ENCODE assay signal across 8 mouse cellular contexts in genomic region chr7:38173871-38174270, GRCm38 (mm10). TPM values are rescaled to one million over a fixed set of nuclear protein-coding genes. Genes with fewer than 3 reads are reported as not detected.
DNase-seq lines count a peak whose midpoint lies in the region; ATAC-seq and TF ChIP-seq lines count a peak whose summit lies in the region.

No protein-coding gene starts in this region.

- in situ Hi-C loops in ES-E14 (cut with MboI; ENCODE audit: low sequenced_read_pairs in 2 of 2, unreplicated experiment in 2 of 2): loop anchor here in 1 of 2 experiments (25.0 kb wide), 1 partner anchor 812 kb away; no protein-coding TSS in a partner anchor

- H3K4me1 ChIP-seq in heart, embryonic 12.5 days (replicated peaks): peaks cover 11% of the 10 kb centered on the region
- H3K4me1 ChIP-seq in ES-E14 (ENCODE audit: control insufficient read depth in 2 of 2, insufficient read depth in 2 of 2, low read length in 2 of 2, poor library complexity in 1 of 2): peaks cover 0 to 4% of the 10 kb centered on the region in 2 experiments; a peak in 2 of 4 replicates
- peaks cover 16% of the 10 kb centered on the region for H3K4me1 ChIP-seq in hindbrain, embryonic 13.5 days (replicated peaks)
- H3K4me1 ChIP-seq in midbrain, embryonic 11.5 days (ENCODE audit: control insufficient read depth, insufficient read depth, low read length): peaks cover 11% of the 10 kb centered on the region

- no peak overlapping the region for H3K27ac ChIP-seq in heart, embryonic 12.5 days (ENCODE audit: poor library complexity, severe bottlenecking)
- H3K27ac ChIP-seq in ES-E14 (ENCODE audit: insufficient read depth, low read depth, low read length, poor library complexity, severe bottlenecking): no peak overlapping the region
- H3K27ac ChIP-seq in hindbrain, embryonic 13.5 days: peak overlapping the region; percentile 72; the same call in 1 of the 2 replicates
- H3K27ac ChIP-seq in midbrain, embryonic 11.5 days (ENCODE audit: low read depth, low read length): peak overlapping the region; percentile 62; the same call in 1 of the 2 replicates

- H3K4me2 ChIP-seq in heart, embryonic 12.5 days: peak overlapping the region; percentile 75
- H3K4me2 ChIP-seq in hindbrain, embryonic 13.5 days: peak overlapping the region; percentile 56
- H3K4me2 ChIP-seq in midbrain, embryonic 11.5 days: peak overlapping the region; percentile 50

- no peak overlapping the region for H3K9ac ChIP-seq in heart, embryonic 12.5 days
- no peak overlapping the region; the same call in 1 of the 2 replicates for H3K9ac ChIP-seq in ES-E14 (ENCODE audit: insufficient read depth, low read depth, low read length, poor library complexity, severe bottlenecking)
- H3K9ac ChIP-seq in hindbrain, embryonic 13.5 days: peak overlapping the region; percentile 77
- peak overlapping the region; percentile 82 for H3K9ac ChIP-seq in midbrain, embryonic 11.5 days (ENCODE audit: low read length)

- no peaks in the 10 kb centered on the region for H3K9me3 ChIP-seq in heart, embryonic 12.5 days (replicated peaks)
- H3K9me3 ChIP-seq in ES-E14 (ENCODE audit: control insufficient read depth, insufficient read depth, low read depth, low read length): no peaks in the 10 kb centered on the region
- no peaks in the 10 kb centered on the region for H3K9me3 ChIP-seq in hindbrain, embryonic 13.5 days
- H3K9me3 ChIP-seq in midbrain, embryonic 11.5 days (ENCODE audit: control insufficient read depth, low read length): no peaks in the 10 kb centered on the region

- peak overlapping the region; percentile 44 for H3K4me3 ChIP-seq in heart, embryonic 12.5 days
- peak overlapping the region; percentile 34 to 46; a peak in 3 of 4 replicates for H3K4me3 ChIP-seq in ES-E14 (ENCODE audit: insufficient read depth in 1 of 2, low read depth in 1 of 2, low read length in 2 of 2, poor library complexity in 1 of 2, severe bottlenecking in 1 of 2)
- peak overlapping the region; percentile 25 for H3K4me3 ChIP-seq in hindbrain, embryonic 13.5 days
- H3K4me3 ChIP-seq in midbrain, embryonic 11.5 days (ENCODE audit: low read depth, low read length): peak overlapping the region; percentile 22; the same call in 1 of the 2 replicates

- DNase-seq in heart, adult 9 months (ENCODE audit: low spot score in 2 of 2): no peak
- no peak for DNase-seq in ES-E14 (ENCODE audit: low read depth, low spot score)
- peak; percentile 89 for DNase-seq in midbrain, embryonic 11.5 days (ENCODE audit: low spot score, missing footprints)

- 15% methylated on average over 14 of the region's 14 CpGs for WGBS in heart, embryonic 12.5 days
- WGBS in hindbrain, embryonic 13.5 days: 7% methylated on average over 14 of the region's 14 CpGs
- WGBS in midbrain, embryonic 11.5 days: 6% methylated on average over 14 of the region's 14 CpGs

- H3K27me3 ChIP-seq in heart, embryonic 12.5 days (replicated peaks): peaks cover 29% of the 10 kb centered on the region
- H3K27me3 ChIP-seq in hindbrain, embryonic 13.5 days: no peaks in the 10 kb centered on the region
- H3K27me3 ChIP-seq in midbrain, embryonic 11.5 days (ENCODE audit: control insufficient read depth, insufficient read depth, low read length): no peaks in the 10 kb centered on the region

- no peak for ATAC-seq in heart, embryonic 12.5 days (ENCODE audit: insufficient number of reproducible peaks, low FRiP score)
- peak; percentile 40; the same call in 1 of the 2 replicates for ATAC-seq in hindbrain, embryonic 13.5 days (ENCODE audit: low FRiP score)
- ATAC-seq in midbrain, embryonic 11.5 days (ENCODE audit: low FRiP score): peak; percentile 71
- no peak for ATAC-seq in inflammation-experienced regulatory T-cells, adult 6 months
- no peak for ATAC-seq in activated CD4-positive, CD25-positive, alpha-beta regulatory T cell, adult 4 months
- ATAC-seq in megakaryocyte-erythroid progenitor cell, adult 5-6 weeks (replicated peaks; ENCODE audit: low FRiP score, low TSS enrichment, poor library complexity, severe bottlenecking): no peak

- no peaks in the 10 kb centered on the region for H3K36me3 ChIP-seq in heart, embryonic 12.5 days
- no peaks in the 10 kb centered on the region for H3K36me3 ChIP-seq in ES-E14 (ENCODE audit: control insufficient read depth, insufficient read depth, low read length, poor library complexity, severe bottlenecking)
- H3K36me3 ChIP-seq in hindbrain, embryonic 13.5 days: no peaks in the 10 kb centered on the region
- H3K36me3 ChIP-seq in midbrain, embryonic 11.5 days (ENCODE audit: control insufficient read depth, insufficient read depth, low read length): no peaks in the 10 kb centered on the region

TF ChIP-seq in ES-E14, 5 proteins besides CTCF, POLR2A, EP300 and RAD21:
- TF ChIP-seq CHD2 (IDR thresholded peaks at IDR 0.05; ENCODE audit: low read depth, low read length): no peak

RNA-seq across cellular contexts. Expression of gene 1600014C10Rik, which starts 9.1 kb away (rescaled TPM):
- polyA plus RNA-seq in heart, embryonic 12.5 days (2016; fragmentation: Nextera tagmentation; extraction: Ambion mirVana): 13.5 and 14.1 TPM in 2 replicates
- total RNA-seq in ES-E14 (2012; rRNA removed): 6.5 and 6.6 TPM in 2 replicates
- polyA plus RNA-seq in hindbrain, embryonic 13.5 days (2015; fragmentation: Nextera tagmentation; extraction: Ambion mirVana): 26.1 and 27.5 TPM in 2 replicates
- polyA plus RNA-seq in midbrain, embryonic 11.5 days (2014; fragmentation: Nextera tagmentation; extraction: Ambion mirVana): 17.0 and 17.2 TPM in 2 replicates
- polyA plus RNA-seq in inflammation-experienced regulatory T-cells, adult 6 months (2017; shearing (Covaris generic)): 100 to 1,000 TPM in 2 of 3 experiments, 10 to 100 TPM in 1; 87.7 to 147 (median 136) TPM
- polyA plus RNA-seq in activated CD4-positive, CD25-positive, alpha-beta regulatory T cell, adult 4 months (2017; shearing (Covaris generic)): 100 to 1,000 TPM; 149 to 152 TPM
- total RNA-seq in megakaryocyte-erythroid progenitor cell, adult 5-6 weeks (2014; fragmentation: Nextera tagmentation): 8.6 and 9.2 TPM in 2 replicates
- 4.9 and 9.2 TPM in 2 replicates for total RNA-seq in megakaryocyte-erythroid progenitor cell, adult 5-6 weeks (2017)

RNA-seq across cellular contexts. Expression of gene Plekhf1, which starts 53.9 kb away (rescaled TPM):
- polyA plus RNA-seq in heart, embryonic 12.5 days (2016; fragmentation: Nextera tagmentation; extraction: Ambion mirVana): 1.7 TPM in 2 replicates
- 3.3 and 4.8 TPM in 2 replicates for total RNA-seq in ES-E14 (2012; rRNA removed)
- polyA plus RNA-seq in hindbrain, embryonic 13.5 days (2015; fragmentation: Nextera tagmentation; extraction: Ambion mirVana): 0.53 and 0.77 TPM in 2 replicates
- polyA plus RNA-seq in midbrain, embryonic 11.5 days (2014; fragmentation: Nextera tagmentation; extraction: Ambion mirVana): 1.4 and 1.5 TPM in 2 replicates
- polyA plus RNA-seq in inflammation-experienced regulatory T-cells, adult 6 months (2017; shearing (Covaris generic)): 1 to 10 TPM in 2 of 3 experiments, under 1 TPM in 1; 0.37 to 2.9 (median 1.0) TPM
- polyA plus RNA-seq in activated CD4-positive, CD25-positive, alpha-beta regulatory T cell, adult 4 months (2017; shearing (Covaris generic)): under 1 TPM; 0.45 to 0.47 TPM
- total RNA-seq in megakaryocyte-erythroid progenitor cell, adult 5-6 weeks (2014; fragmentation: Nextera tagmentation): 1.0 TPM in 1 of 2 replicates, not detected in the other
- total RNA-seq in megakaryocyte-erythroid progenitor cell, adult 5-6 weeks (2017): 0.38 and 0.42 TPM in 2 replicates

Comparison
In these comparisons a context has a peak if more than half of its experiments do, and no peak if none do; other contexts are left out.
1. ATAC-seq: peak in hindbrain, embryonic 13.5 days (single experiment) and midbrain, embryonic 11.5 days (single experiment); none in heart, embryonic 12.5 days (single experiment), inflammation-experienced regulatory T-cells, adult 6 months (single experiment), activated CD4-positive, CD25-positive, alpha-beta regulatory T cell, adult 4 months (single experiment) and megakaryocyte-erythroid progenitor cell, adult 5-6 weeks (single experiment).
2. H3K27ac ChIP-seq: peak in hindbrain, embryonic 13.5 days (single experiment) and midbrain, embryonic 11.5 days (single experiment); none in heart, embryonic 12.5 days (single experiment) and ES-E14 (single experiment).
3. H3K9ac ChIP-seq: peak in hindbrain, embryonic 13.5 days (single experiment) and midbrain, embryonic 11.5 days (single experiment); none in heart, embryonic 12.5 days (single experiment) and ES-E14 (single experiment).
4. Peak in every context shown above with its lines, with median percentiles within 50 percentile points of each other: H3K4me2 ChIP-seq and H3K4me3 ChIP-seq.